Mouse (Mus musculus) ovary, adult 18-20 months (tissue): ENCODE results near the gene Zfp566.

ENCODE experiments used
- DNase-seq: peaks from one replicate; pipeline ENCODE4 v3.0.0; 2022; ENCODE audit warnings: low spot score, mixed read lengths

Zfp566 gene

GRCm38 (mm10) chr7:30053591-30053990 lies 36.7 kb downstream of the Zfp566 start:
- no peak for DNase-seq

- peak; percentile 76 for DNase-seq
Measured at GRCm38 (mm10) chr7:30050882-30051548, 39.3 kb downstream of the Zfp566 start, which contains the start of gene Zfp14. TSS of gene Zfp14 (minus strand) at chr7:30051380.

GRCm38 (mm10) chr7:30048126-30048525 lies 42.2 kb downstream of the Zfp566 start:
- DNase-seq = no peak

- DNase-seq = no peak
Measured at GRCm38 (mm10) chr7:30044354-30044753, 46.0 kb downstream of the Zfp566 start.

- no peak for DNase-seq
Measured at GRCm38 (mm10) chr7:30034331-30034730, 56.0 kb downstream of the Zfp566 start.

GRCm38 (mm10) chr7:30031379-30031778 lies 58.9 kb downstream of the Zfp566 start:
- DNase-seq = no peak

- no peak for DNase-seq
Measured at GRCm38 (mm10) chr7:30030677-30031076, 59.6 kb downstream of the Zfp566 start.

GRCm38 (mm10) chr7:30028572-30028971 lies 61.8 kb downstream of the Zfp566 start:
- DNase-seq = no peak
